Mouse (Mus musculus) frontal cortex, postnatal 25 days (tissue): Measurements from ENCODE around the gene Lsm14a.

Source experiments
- DNase-seq, 2 experiments: peaks; one replicate each; pipeline ENCODE4 v3.0.0; 2022; ENCODE audit warnings: low spot score in 2 of 2

The Lsm14a gene

GRCm38 (mm10) chr7:34393215-34393614, at the start of gene Lsm14a:
Lsm14a (minus strand) TSS chr7:34393315.
- no peak for DNase-seq

GRCm38 (mm10) chr7:34438903-34439302, 45.8 kb upstream of the Lsm14a start:
- DNase-seq = no peak

GRCm38 (mm10) chr7:34433597-34433996, 40.5 kb upstream of the Lsm14a start:
- no peak for DNase-seq

GRCm38 (mm10) chr7:34421201-34421600, 28.1 kb upstream of the Lsm14a start:
- DNase-seq = no peak

GRCm38 (mm10) chr7:34407492-34407891, 14.4 kb upstream of the Lsm14a start:
- peak in 1 of 2 experiments; percentile 17 for DNase-seq

- no peak for DNase-seq
Measured at GRCm38 (mm10) chr7:34403876-34404275, 10.8 kb upstream of the Lsm14a start.

GRCm38 (mm10) chr7:34400070-34400469, 7.0 kb upstream of the Lsm14a start:
- no peak for DNase-seq

- no peak for DNase-seq
Measured at GRCm38 (mm10) chr7:34398831-34399230, 5.7 kb upstream of the Lsm14a start.

- DNase-seq = no peak
Measured at GRCm38 (mm10) chr7:34396791-34397190, 3.7 kb upstream of the Lsm14a start.

GRCm38 (mm10) chr7:34395761-34396160, 2.6 kb upstream of the Lsm14a start:
- no peak for DNase-seq

GRCm38 (mm10) chr7:34394636-34395035, 1.5 kb upstream of the Lsm14a start:
- DNase-seq = no peak

- no peak for DNase-seq
Measured at GRCm38 (mm10) chr7:34394091-34394490, 976 bp upstream of the Lsm14a start.

GRCm38 (mm10) chr7:34392335-34392734, 780 bp downstream of the Lsm14a start:
- DNase-seq = no peak

- no peak for DNase-seq
Measured at GRCm38 (mm10) chr7:34391711-34392110, 1.4 kb downstream of the Lsm14a start.

- no peak for DNase-seq
Measured at GRCm38 (mm10) chr7:34390834-34391155, 2.3 kb downstream of the Lsm14a start.

- DNase-seq = no peak
Measured at GRCm38 (mm10) chr7:34390111-34390833, 2.8 kb downstream of the Lsm14a start.

GRCm38 (mm10) chr7:34389277-34390085, 3.6 kb downstream of the Lsm14a start:
- DNase-seq = peak; percentile 88 to 91

GRCm38 (mm10) chr7:34388445-34389276, 4.5 kb downstream of the Lsm14a start:
- DNase-seq = peak; percentile 32 to 35

GRCm38 (mm10) chr7:34387784-34388444, 5.2 kb downstream of the Lsm14a start:
- DNase-seq = no peak

GRCm38 (mm10) chr7:34382803-34383202, 10.3 kb downstream of the Lsm14a start:
- no peak for DNase-seq

- no peak for DNase-seq
Measured at GRCm38 (mm10) chr7:34381733-34382132, 11.4 kb downstream of the Lsm14a start.

GRCm38 (mm10) chr7:34380311-34380710, 12.8 kb downstream of the Lsm14a start:
- DNase-seq = no peak
